Mouse (Mus musculus): ENCODE measurements around the gene Lce6a. TPM values are rescaled to one million over a fixed set of nuclear protein-coding genes. Genes with fewer than 3 reads are reported as not detected.

Gene Lce6a
- polyA plus RNA-seq, 1 experiment, result not detected

- Histone ChIP-seq H3K4me3 (ENCODE audit: insufficient read depth, low read depth, low read length) (no peak overlapping the region), H3K4me1 (ENCODE audit: control insufficient read depth, insufficient read depth, low read length) (no peaks in the 10 kb centered on the region)
- 51% methylated on average over 1 of the region's 1 CpGs for WGBS
Measured at GRCm38 (mm10) chr3:92602169-92602568, 19.3 kb downstream of the Lce6a start.

GRCm38 (mm10) chr3:92600456-92600855 is 21.0 kb downstream of the Lce6a start:
- Histone ChIP-seq H3K27ac (ENCODE audit: insufficient read depth, low read depth, low read length) (no peak overlapping the region), H3K4me1 (ENCODE audit: control insufficient read depth, insufficient read depth, low read length) (no peaks in the 10 kb centered on the region), H3K4me3 (ENCODE audit: insufficient read depth, low read depth, low read length) (no peak overlapping the region)
- no peak for TF ChIP-seq POLR2A (IDR thresholded peaks at IDR 0.05; ENCODE audit: insufficient read depth, low read depth, low read length)
- TF ChIP-seq CTCF (IDR thresholded peaks at IDR 0.05; ENCODE audit: insufficient read depth, low read depth, low read length), result no peak
- WGBS, result 44% methylated on average over 1 of the region's 1 CpGs

More at GRCm38 (mm10) chr3:92602169-92602568, 19.3 kb downstream of the Lce6a start:
- no peak for TF ChIP-seq CTCF (IDR thresholded peaks at IDR 0.05; ENCODE audit: insufficient read depth, low read depth, low read length)
- no peak for TF ChIP-seq POLR2A (IDR thresholded peaks at IDR 0.05; ENCODE audit: insufficient read depth, low read depth, low read length)
- no peak overlapping the region for H3K27ac ChIP-seq (ENCODE audit: insufficient read depth, low read depth, low read length)

- no peak overlapping the region for H3K27ac ChIP-seq (ENCODE audit: insufficient read depth, low read depth, low read length)
- H3K4me1 ChIP-seq (ENCODE audit: control insufficient read depth, insufficient read depth, low read length), result no peaks in the 10 kb centered on the region
- TF ChIP-seq CTCF (IDR thresholded peaks at IDR 0.05; ENCODE audit: insufficient read depth, low read depth, low read length) (no peak), POLR2A (IDR thresholded peaks at IDR 0.05; ENCODE audit: insufficient read depth, low read depth, low read length) (no peak)
- H3K4me3 ChIP-seq (ENCODE audit: insufficient read depth, low read depth, low read length), result no peak overlapping the region
Measured at GRCm38 (mm10) chr3:92599973-92600372, 21.5 kb downstream of the Lce6a start.

- no peak overlapping the region for H3K27ac ChIP-seq (ENCODE audit: insufficient read depth, low read depth, low read length)
- 93% methylated on average over 2 of the region's 2 CpGs for WGBS
- TF ChIP-seq POLR2A (IDR thresholded peaks at IDR 0.05; ENCODE audit: insufficient read depth, low read depth, low read length), result no peak
- TF ChIP-seq CTCF (IDR thresholded peaks at IDR 0.05; ENCODE audit: insufficient read depth, low read depth, low read length), result no peak
- H3K4me1 ChIP-seq (ENCODE audit: control insufficient read depth, insufficient read depth, low read length), result no peaks in the 10 kb centered on the region
- H3K4me3 ChIP-seq (ENCODE audit: insufficient read depth, low read depth, low read length), result no peak overlapping the region
Measured at GRCm38 (mm10) chr3:92598429-92598828, 23.0 kb downstream of the Lce6a start.

- Histone ChIP-seq H3K4me3 (ENCODE audit: insufficient read depth, low read depth, low read length) (no peak within 1 kb of the TSS), H3K27ac (ENCODE audit: insufficient read depth, low read depth, low read length) (no peak within 1 kb of the TSS), H3K4me1 (ENCODE audit: control insufficient read depth, insufficient read depth, low read length) (no peaks in the 10 kb centered on the region)
- TF ChIP-seq POLR2A (IDR thresholded peaks at IDR 0.05; ENCODE audit: insufficient read depth, low read depth, low read length), result no peak
- TF ChIP-seq CTCF (IDR thresholded peaks at IDR 0.05; ENCODE audit: insufficient read depth, low read depth, low read length), result no peak
- WGBS, result 73% methylated on average over 1 of the region's 1 CpGs
Measured at GRCm38 (mm10) chr3:92588858-92589257, 32.6 kb downstream of the Lce6a start, which contains the start of gene Smcp. Smcp (minus strand) TSS chr3:92588997.

GRCm38 (mm10) chr3:92587190-92587589 is 34.3 kb downstream of the Lce6a start:
- H3K4me1 ChIP-seq (ENCODE audit: control insufficient read depth, insufficient read depth, low read length), result no peaks in the 10 kb centered on the region
- no peak overlapping the region for H3K27ac ChIP-seq (ENCODE audit: insufficient read depth, low read depth, low read length)
- H3K4me3 ChIP-seq (ENCODE audit: insufficient read depth, low read depth, low read length), result no peak overlapping the region
- TF ChIP-seq POLR2A (IDR thresholded peaks at IDR 0.05; ENCODE audit: insufficient read depth, low read depth, low read length) (no peak), CTCF (IDR thresholded peaks at IDR 0.05; ENCODE audit: insufficient read depth, low read depth, low read length) (no peak)
- WGBS, result 85% methylated on average over 3 of the region's 3 CpGs

GRCm38 (mm10) chr3:92585055-92585454 is 36.4 kb downstream of the Lce6a start:
- Histone ChIP-seq H3K4me1 (ENCODE audit: control insufficient read depth, insufficient read depth, low read length) (no peaks in the 10 kb centered on the region), H3K4me3 (ENCODE audit: insufficient read depth, low read depth, low read length) (no peak overlapping the region), H3K27ac (ENCODE audit: insufficient read depth, low read depth, low read length) (no peak overlapping the region)
- no peak for TF ChIP-seq POLR2A (IDR thresholded peaks at IDR 0.05; ENCODE audit: insufficient read depth, low read depth, low read length)
- no peak for TF ChIP-seq CTCF (IDR thresholded peaks at IDR 0.05; ENCODE audit: insufficient read depth, low read depth, low read length)
- WGBS, result 73% methylated on average over 1 of the region's 1 CpGs

- no peak overlapping the region for H3K27ac ChIP-seq (ENCODE audit: insufficient read depth, low read depth, low read length)
- WGBS, result 75% methylated on average over 3 of the region's 3 CpGs
- H3K4me3 ChIP-seq (ENCODE audit: insufficient read depth, low read depth, low read length), result no peak overlapping the region
- no peak for TF ChIP-seq POLR2A (IDR thresholded peaks at IDR 0.05; ENCODE audit: insufficient read depth, low read depth, low read length)
- no peak for TF ChIP-seq CTCF (IDR thresholded peaks at IDR 0.05; ENCODE audit: insufficient read depth, low read depth, low read length)
- no peaks in the 10 kb centered on the region for H3K4me1 ChIP-seq (ENCODE audit: control insufficient read depth, insufficient read depth, low read length)
Measured at GRCm38 (mm10) chr3:92583164-92583826, 38.2 kb downstream of the Lce6a start.

- TF ChIP-seq CTCF (IDR thresholded peaks at IDR 0.05; ENCODE audit: insufficient read depth, low read depth, low read length) (no peak), POLR2A (IDR thresholded peaks at IDR 0.05; ENCODE audit: insufficient read depth, low read depth, low read length) (no peak)
- H3K4me1 ChIP-seq (ENCODE audit: control insufficient read depth, insufficient read depth, low read length), result no peaks in the 10 kb centered on the region
- no peak overlapping the region for H3K27ac ChIP-seq (ENCODE audit: insufficient read depth, low read depth, low read length)
- 72% methylated on average over 1 of the region's 1 CpGs for WGBS
- H3K4me3 ChIP-seq (ENCODE audit: insufficient read depth, low read depth, low read length), result no peak overlapping the region
Measured at GRCm38 (mm10) chr3:92579508-92579907, 42.0 kb downstream of the Lce6a start.

Measured in olfactory bulb, adult 2 months (tissue).